Mouse (Mus musculus): Measurements from ENCODE around the gene Gm11555. TPM values are rescaled to one million over a fixed set of nuclear protein-coding genes. Genes with fewer than 3 reads are reported as not detected.
"Not testable (repeated sequence)": the region's sequence is repeated elsewhere in the genome, so short reads cannot be mapped to it uniquely, and the experiment has no call there.

The Gm11555 gene
- total RNA-seq (2012; rRNA removed): not detected in 2 replicates
- not detected for polyA plus RNA-seq (2012; ENCODE audit: insufficient read depth in 1 of 2, insufficient read length in 2 of 2, low read depth in 1 of 2, low replicate concordance in 2 of 2, missing spikeins in 1 of 2)

DNA sequence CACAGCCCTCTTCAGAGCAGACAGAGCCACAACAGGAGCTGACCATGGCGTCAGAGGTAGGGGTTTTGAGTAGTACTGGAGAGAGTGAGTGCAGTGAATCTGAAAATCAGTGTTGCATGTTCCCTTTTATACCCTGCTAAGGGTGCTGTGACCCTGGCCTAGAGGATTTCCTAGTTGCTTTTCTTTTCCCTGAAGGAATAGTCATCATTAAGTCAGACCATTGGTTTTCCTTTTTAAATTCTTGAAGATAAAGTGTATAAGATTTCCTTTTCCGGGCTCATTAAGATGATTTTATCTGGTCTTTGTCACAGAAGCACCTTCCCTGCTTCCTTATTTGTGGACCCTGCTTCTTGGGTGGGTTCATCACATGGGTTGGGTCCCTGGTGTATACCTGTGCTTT lies at the start of gene Gm11555:
Gm11555 (minus strand) TSS at position 101 of the 400 bp plus-strand sequence.
- no peaks in the 10 kb centered on the region for H3K79me2 ChIP-seq (ENCODE audit: control insufficient read depth, insufficient read depth, low read length, poor library complexity)
- no peak within 1 kb of the TSS for H3K27ac ChIP-seq (ENCODE audit: control insufficient read depth, low read depth, low read length)
- no peak for TF ChIP-seq NRF1 (IDR thresholded peaks at IDR 0.05; ENCODE audit: insufficient read depth, low read depth, low read length, poor library complexity, severe bottlenecking)
- TF ChIP-seq UBTF (IDR thresholded peaks at IDR 0.05; ENCODE audit: borderline replicate concordance, insufficient read depth, low read depth, low read length): no peak
- no peak for TF ChIP-seq JUND (IDR thresholded peaks at IDR 0.05; ENCODE audit: low read depth, low read length)
- TF ChIP-seq CHD2 (IDR thresholded peaks at IDR 0.05; ENCODE audit: low read length): no peak
- no peak for TF ChIP-seq USF2 (IDR thresholded peaks at IDR 0.05; ENCODE audit: borderline replicate concordance in 1 of 2, insufficient read depth in 1 of 2, low read depth in 1 of 2, low read length in 2 of 2)
- TF ChIP-seq RAD21 (IDR thresholded peaks at IDR 0.05; ENCODE audit: low read depth, low read length): no peak
- no peak for TF ChIP-seq NELFE (IDR thresholded peaks at IDR 0.05; ENCODE audit: low read depth, low read length)
- no peak for TF ChIP-seq E2F4 (IDR thresholded peaks at IDR 0.05; ENCODE audit: borderline replicate concordance, low read depth, low read length)
- TF ChIP-seq TBP (IDR thresholded peaks at IDR 0.05; ENCODE audit: low read depth, low read length): no peak
- no peak for TF ChIP-seq MYC (IDR thresholded peaks at IDR 0.05; ENCODE audit: low read depth, low read length)
- no peak for TF ChIP-seq MAFK (IDR thresholded peaks at IDR 0.05; ENCODE audit: borderline replicate concordance, low read depth, low read length)
- TF ChIP-seq CHD1 (IDR thresholded peaks at IDR 0.05; ENCODE audit: low read depth, low read length): no peak
- TF ChIP-seq KAT2A (conservative IDR thresholded peaks at IDR 0.05; ENCODE audit: low read depth, low read length): no peak
- no peak for TF ChIP-seq MAX (IDR thresholded peaks at IDR 0.05; ENCODE audit: low read length)
- TF ChIP-seq ZMIZ1 (IDR thresholded peaks at IDR 0.05; ENCODE audit: low read depth, low read length): no peak
- no peak for TF ChIP-seq CTCF (IDR thresholded peaks at IDR 0.05 in 2 of 3, conservative IDR thresholded peaks at IDR 0.05 in 1 of 3; ENCODE audit: control insufficient read depth in 1 of 3, insufficient read depth in 1 of 3, low read depth in 2 of 3, low read length in 3 of 3, poor library complexity in 1 of 3, severe bottlenecking in 1 of 3)
- TF ChIP-seq TAL1 (IDR thresholded peaks at IDR 0.05; ENCODE audit: low read length): no peak
- H3K27me3 ChIP-seq (ENCODE audit: control insufficient read depth in 1 of 2, insufficient read depth in 2 of 2, low read length in 2 of 2): no peaks in the 10 kb centered on the region
- H3K4me3 ChIP-seq (ENCODE audit: control insufficient read depth in 1 of 2, insufficient read depth in 1 of 2, low read depth in 2 of 2, low read length in 2 of 2): no peak within 1 kb of the TSS
- H3K9ac ChIP-seq (ENCODE audit: control insufficient read depth, low read depth, low read length, poor library complexity, severe bottlenecking): no peak within 1 kb of the TSS
- H3K9me3 ChIP-seq (replicated peaks; ENCODE audit: insufficient read depth, low read length): no peaks in the 10 kb centered on the region
- H3K4me1 ChIP-seq (ENCODE audit: control insufficient read depth in 1 of 2, insufficient read depth in 2 of 2, low read length in 2 of 2): no peaks in the 10 kb centered on the region
- no peaks in the 10 kb centered on the region for H3K36me3 ChIP-seq (ENCODE audit: control insufficient read depth in 1 of 2, insufficient read depth in 2 of 2, low read length in 2 of 2)
- DNase-seq (ENCODE audit: low read depth, low spot score): no peak

DNA sequence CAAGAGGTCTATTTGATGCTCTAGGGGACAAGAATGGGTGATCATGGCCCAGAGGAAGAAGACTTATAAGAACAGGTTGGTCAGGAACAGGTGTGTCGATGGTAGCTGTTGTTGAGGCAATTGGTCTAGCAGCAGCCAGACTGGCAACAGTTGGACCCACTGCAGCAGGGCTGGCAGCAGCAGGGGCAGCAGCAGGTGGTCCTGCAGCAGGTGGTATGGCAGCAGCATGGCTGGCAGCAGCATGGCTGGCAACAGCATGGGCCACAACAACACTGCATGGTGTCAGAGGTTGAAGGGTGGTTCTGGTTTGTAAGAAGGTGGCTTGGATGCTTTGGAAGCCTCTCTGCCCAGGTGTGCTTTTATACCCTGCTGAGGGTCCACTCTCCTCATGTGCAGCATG lies 40.4 kb upstream of the Gm11555 start, which contains the start of gene Gm14190:
Gm14190 (minus strand) TSS at position 278 of the 400 bp plus-strand sequence.
- no peak for DNase-seq (ENCODE audit: low read depth, low spot score)
- Histone ChIP-seq H3K36me3 (ENCODE audit: control insufficient read depth in 1 of 2, insufficient read depth in 2 of 2, low read length in 2 of 2) (no peaks in the 10 kb centered on the region), H3K4me3 (ENCODE audit: control insufficient read depth in 1 of 2, insufficient read depth in 1 of 2, low read depth in 2 of 2, low read length in 2 of 2) (no peak within 1 kb of the TSS), H3K9ac (ENCODE audit: control insufficient read depth, low read depth, low read length, poor library complexity, severe bottlenecking) (no peak within 1 kb of the TSS), H3K9me3 (replicated peaks; ENCODE audit: insufficient read depth, low read length) (no peaks in the 10 kb centered on the region), H3K27ac (ENCODE audit: control insufficient read depth, low read depth, low read length) (no peak within 1 kb of the TSS), H3K79me2 (ENCODE audit: control insufficient read depth, insufficient read depth, low read length, poor library complexity) (no peaks in the 10 kb centered on the region), H3K27me3 (ENCODE audit: control insufficient read depth in 1 of 2, insufficient read depth in 2 of 2, low read length in 2 of 2) (no peaks in the 10 kb centered on the region), H3K4me1 (ENCODE audit: control insufficient read depth in 1 of 2, insufficient read depth in 2 of 2, low read length in 2 of 2) (no peaks in the 10 kb centered on the region)
- no peak for TF ChIP-seq ZC3H11A (IDR thresholded peaks at IDR 0.05; ENCODE audit: low read depth, low read length)
- no peak for TF ChIP-seq CHD1 (IDR thresholded peaks at IDR 0.05; ENCODE audit: low read depth, low read length)
- TF ChIP-seq MYB (IDR thresholded peaks at IDR 0.05; ENCODE audit: low read depth, low read length): no peak
- no peak for TF ChIP-seq HCFC1 (IDR thresholded peaks at IDR 0.05; ENCODE audit: low read depth, low read length)
- TF ChIP-seq GABPA (IDR thresholded peaks at IDR 0.05; ENCODE audit: low read depth, low read length): no peak
- TF ChIP-seq CTCF (IDR thresholded peaks at IDR 0.05 in 2 of 3, conservative IDR thresholded peaks at IDR 0.05 in 1 of 3; ENCODE audit: control insufficient read depth in 1 of 3, insufficient read depth in 1 of 3, low read depth in 2 of 3, low read length in 3 of 3, poor library complexity in 1 of 3, severe bottlenecking in 1 of 3): no peak
- TF ChIP-seq TAL1 (IDR thresholded peaks at IDR 0.05; ENCODE audit: low read length): no peak
- TF ChIP-seq MYC (IDR thresholded peaks at IDR 0.05; ENCODE audit: low read depth, low read length): no peak
- no peak for TF ChIP-seq RCOR1 (IDR thresholded peaks at IDR 0.05; ENCODE audit: low read depth, low read length)
- no peak for TF ChIP-seq MAX (IDR thresholded peaks at IDR 0.05; ENCODE audit: low read length)

DNA sequence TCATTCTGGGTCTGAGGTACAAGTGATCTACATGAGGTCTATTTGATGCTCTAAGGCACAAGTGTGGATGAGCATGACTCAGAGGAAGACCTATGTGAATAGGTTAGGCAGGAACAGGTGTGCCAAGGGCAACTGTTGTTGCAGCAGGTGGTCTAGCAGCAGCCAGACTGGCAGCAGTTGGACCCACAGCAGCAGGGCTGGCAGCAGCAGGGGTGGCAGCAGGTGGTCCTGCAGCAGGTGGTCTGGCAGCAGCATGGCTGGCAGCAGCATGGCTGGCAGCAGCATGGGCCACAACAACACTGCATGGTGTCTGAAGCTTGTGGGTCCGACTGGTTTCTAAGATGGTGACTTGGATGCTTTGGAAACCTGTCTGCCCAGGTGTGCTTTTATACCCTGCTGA lies 35.2 kb upstream of the Gm11555 start:
- H3K36me3 ChIP-seq (ENCODE audit: control insufficient read depth in 1 of 2, insufficient read depth in 2 of 2, low read length in 2 of 2); H3K79me2 ChIP-seq (ENCODE audit: control insufficient read depth, insufficient read depth, low read length, poor library complexity); H3K9me3 ChIP-seq (replicated peaks; ENCODE audit: insufficient read depth, low read length); H3K9ac ChIP-seq (ENCODE audit: control insufficient read depth, low read depth, low read length, poor library complexity, severe bottlenecking); H3K27ac ChIP-seq (ENCODE audit: control insufficient read depth, low read depth, low read length); H3K4me1 ChIP-seq (ENCODE audit: control insufficient read depth in 1 of 2, insufficient read depth in 2 of 2, low read length in 2 of 2); H3K27me3 ChIP-seq (ENCODE audit: control insufficient read depth in 1 of 2, insufficient read depth in 2 of 2, low read length in 2 of 2); H3K4me3 ChIP-seq (ENCODE audit: control insufficient read depth in 1 of 2, insufficient read depth in 1 of 2, low read depth in 2 of 2, low read length in 2 of 2); DNase-seq (ENCODE audit: low read depth, low spot score): not testable (repeated sequence)

All from MEL (cell line).